Mouse (Mus musculus): ENCODE measurements around the gene Rab40c. TPM values are rescaled to one million over a fixed set of nuclear protein-coding genes. Genes with fewer than 3 reads are reported as not detected.

The Rab40c gene
- polyA plus RNA-seq, 1 experiment from 2014 or later = 23.4 TPM

DNA sequence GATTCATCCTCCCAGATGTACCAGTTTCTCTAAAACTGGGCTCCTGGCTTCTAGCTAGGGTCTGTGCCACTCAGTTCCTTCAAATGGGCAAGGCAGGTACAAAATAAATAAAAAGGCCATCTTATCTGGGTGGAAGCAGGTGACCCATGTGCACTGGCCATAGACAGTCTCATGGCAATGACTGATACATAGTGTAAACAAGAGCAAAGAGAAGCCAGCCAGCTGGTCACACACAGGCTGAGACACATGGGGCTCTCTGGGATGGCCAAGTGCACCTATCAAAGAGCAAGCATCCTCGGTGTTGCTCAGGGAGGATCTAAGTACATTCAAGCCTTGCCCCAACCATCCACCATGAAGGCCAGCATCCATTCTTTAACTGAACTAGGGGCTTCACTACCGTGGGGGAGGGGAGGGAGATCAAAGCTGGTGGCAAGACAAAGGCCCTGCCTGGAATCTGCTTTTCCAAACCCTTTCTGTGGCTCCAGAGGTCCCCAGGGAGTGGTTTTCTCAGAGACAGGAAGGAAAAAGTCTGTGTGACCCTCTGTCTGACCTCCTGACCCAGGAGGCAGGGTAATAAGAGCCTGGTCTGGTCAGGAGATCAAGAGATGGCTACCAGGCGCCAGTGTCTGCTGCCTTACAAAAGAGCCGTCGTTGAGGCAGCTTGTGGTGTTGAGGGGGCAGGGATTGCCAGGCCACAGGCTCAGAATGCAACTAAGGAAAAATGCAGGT lies 38.5 kb downstream of the Rab40c start:
- no peak overlapping the region for H3K4me2 ChIP-seq (ENCODE audit: low read depth, low read length)
- H3K27ac ChIP-seq (ENCODE audit: low read length) = no peak overlapping the region
- no peak overlapping the region for H3K4me3 ChIP-seq (ENCODE audit: low read length)
- peaks cover 9% of the 10 kb centered on the region for H3K4me1 ChIP-seq (replicated peaks; ENCODE audit: control insufficient read depth, insufficient read depth, low read length)
- peaks cover 12% of the 10 kb centered on the region; the same call in 1 of the 2 replicates for H3K36me3 ChIP-seq (ENCODE audit: control insufficient read depth, insufficient read depth, low read length)
- no peaks in the 10 kb centered on the region for H3K27me3 ChIP-seq (ENCODE audit: control insufficient read depth, insufficient read depth, low read depth, low read length)
- ATAC-seq (ENCODE audit: low read depth) = no peak
- H3K9ac ChIP-seq (ENCODE audit: low read length) = peak overlapping the region; percentile 4; the same call in 1 of the 2 replicates
- no peaks in the 10 kb centered on the region for H3K9me3 ChIP-seq (ENCODE audit: control insufficient read depth, low read length)
- 15% methylated on average over 5 of the region's 5 CpGs for WGBS

DNA sequence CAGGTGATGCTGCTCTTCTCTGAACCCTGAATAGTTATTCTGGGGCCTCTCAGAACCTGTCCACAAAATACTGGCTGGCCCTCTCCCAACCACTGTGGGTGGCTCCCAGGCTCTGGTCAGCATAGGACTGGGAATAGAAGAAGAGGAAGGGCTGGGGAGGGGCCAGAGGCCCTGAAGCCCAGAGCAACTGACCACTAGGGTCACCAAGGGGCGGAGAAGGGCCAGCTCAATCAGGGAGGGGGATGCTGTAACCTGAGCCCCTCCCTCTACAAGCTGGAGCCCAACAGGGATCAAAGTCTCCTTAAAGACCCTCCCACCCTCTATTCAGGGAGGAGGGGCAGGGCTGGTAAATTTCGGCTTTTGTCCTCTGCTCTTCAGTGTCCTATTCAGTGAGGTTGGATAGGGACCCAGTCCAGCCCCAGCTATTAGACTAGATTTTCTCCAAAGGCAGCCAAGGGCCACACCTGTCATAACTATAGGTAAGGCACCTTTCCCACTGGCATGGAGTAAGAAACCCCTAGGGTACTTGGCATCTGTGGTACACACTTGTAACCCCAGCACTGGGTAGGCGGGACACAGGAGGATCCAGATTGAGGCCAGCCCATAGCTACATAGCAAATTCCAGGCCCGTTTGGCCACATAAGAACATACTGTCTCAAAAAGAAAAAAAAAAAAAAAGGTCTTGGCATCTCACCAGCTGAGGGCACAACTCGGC lies 39.2 kb downstream of the Rab40c start, which contains the start of gene Wfikkn1:
Wfikkn1 (minus strand) TSS at position 663 of the 715 bp plus-strand sequence.
- WGBS = 36% methylated on average over 5 of the region's 5 CpGs
- Histone ChIP-seq H3K27ac (ENCODE audit: low read length) (no peak within 1 kb of the TSS), H3K27me3 (ENCODE audit: control insufficient read depth, insufficient read depth, low read depth, low read length) (no peaks in the 10 kb centered on the region), H3K4me3 (ENCODE audit: low read length) (no peak within 1 kb of the TSS), H3K9me3 (ENCODE audit: control insufficient read depth, low read length) (no peaks in the 10 kb centered on the region), H3K36me3 (ENCODE audit: control insufficient read depth, insufficient read depth, low read length) (peaks cover 12% of the 10 kb centered on the region; the same call in 1 of the 2 replicates), H3K9ac (ENCODE audit: low read length) (peak within 1 kb of the TSS; percentile 4; the same call in 1 of the 2 replicates), H3K4me1 (replicated peaks; ENCODE audit: control insufficient read depth, insufficient read depth, low read length) (peaks cover 12% of the 10 kb centered on the region), H3K4me2 (ENCODE audit: low read depth, low read length) (no peak within 1 kb of the TSS)
- ATAC-seq (ENCODE audit: low read depth) = no peak

DNA sequence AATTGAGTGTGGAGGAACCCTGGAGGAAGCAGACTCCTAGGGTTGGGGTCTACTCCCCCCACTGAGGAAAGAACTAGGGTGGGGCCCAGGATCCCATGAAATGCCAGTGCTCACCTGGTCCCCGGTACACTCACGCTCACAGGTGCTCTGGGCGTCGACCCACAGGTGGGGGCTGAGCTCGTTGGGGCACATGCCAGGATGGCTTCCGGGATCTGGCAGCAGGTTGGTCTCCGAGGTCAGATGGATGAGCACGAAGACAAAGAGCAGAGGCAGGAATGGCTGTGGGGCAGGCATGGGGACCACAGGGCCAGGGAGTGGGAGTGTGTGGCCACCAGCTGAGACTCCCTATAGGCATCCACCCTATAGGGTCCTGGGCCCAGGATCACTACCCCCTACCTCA lies 39.8 kb downstream of the Rab40c start:
- no peak for ATAC-seq (ENCODE audit: low read depth)
- no peak overlapping the region for H3K27ac ChIP-seq (ENCODE audit: low read length)
- H3K4me2 ChIP-seq (ENCODE audit: low read depth, low read length) = no peak overlapping the region
- H3K4me1 ChIP-seq (replicated peaks; ENCODE audit: control insufficient read depth, insufficient read depth, low read length) = peaks cover 12% of the 10 kb centered on the region
- H3K9ac ChIP-seq (ENCODE audit: low read length) = no peak overlapping the region
- no peak overlapping the region for H3K4me3 ChIP-seq (ENCODE audit: low read length)
- 77% methylated on average over 8 of the region's 8 CpGs for WGBS
- no peaks in the 10 kb centered on the region for H3K27me3 ChIP-seq (ENCODE audit: control insufficient read depth, insufficient read depth, low read depth, low read length)
- peaks cover 9% of the 10 kb centered on the region; the same call in 1 of the 2 replicates for H3K36me3 ChIP-seq (ENCODE audit: control insufficient read depth, insufficient read depth, low read length)
- no peaks in the 10 kb centered on the region for H3K9me3 ChIP-seq (ENCODE audit: control insufficient read depth, low read length)

DNA sequence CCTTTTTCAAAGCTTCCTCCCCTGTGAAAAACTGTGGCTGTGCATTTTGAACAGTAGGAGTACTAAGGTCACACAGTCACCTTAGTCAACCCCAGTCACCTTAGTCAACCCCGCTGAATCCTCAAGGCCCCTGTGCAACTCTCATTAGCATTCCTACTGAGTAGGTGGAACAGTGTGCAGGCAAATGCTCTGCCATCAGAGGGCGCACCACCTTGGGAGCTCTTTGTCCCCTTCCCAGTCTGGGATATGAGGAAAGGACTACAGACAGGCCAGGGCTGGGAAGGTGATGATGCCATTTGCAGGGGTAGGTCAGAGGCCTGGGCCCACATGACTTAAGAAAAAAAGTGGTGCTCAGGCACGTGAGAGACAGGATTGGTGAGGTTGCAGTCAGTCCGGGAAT lies 40.3 kb downstream of the Rab40c start:
- WGBS = 53% methylated on average over 4 of the region's 4 CpGs
- peaks cover 9% of the 10 kb centered on the region; the same call in 1 of the 2 replicates for H3K36me3 ChIP-seq (ENCODE audit: control insufficient read depth, insufficient read depth, low read length)
- no peak for ATAC-seq (ENCODE audit: low read depth)

DNA sequence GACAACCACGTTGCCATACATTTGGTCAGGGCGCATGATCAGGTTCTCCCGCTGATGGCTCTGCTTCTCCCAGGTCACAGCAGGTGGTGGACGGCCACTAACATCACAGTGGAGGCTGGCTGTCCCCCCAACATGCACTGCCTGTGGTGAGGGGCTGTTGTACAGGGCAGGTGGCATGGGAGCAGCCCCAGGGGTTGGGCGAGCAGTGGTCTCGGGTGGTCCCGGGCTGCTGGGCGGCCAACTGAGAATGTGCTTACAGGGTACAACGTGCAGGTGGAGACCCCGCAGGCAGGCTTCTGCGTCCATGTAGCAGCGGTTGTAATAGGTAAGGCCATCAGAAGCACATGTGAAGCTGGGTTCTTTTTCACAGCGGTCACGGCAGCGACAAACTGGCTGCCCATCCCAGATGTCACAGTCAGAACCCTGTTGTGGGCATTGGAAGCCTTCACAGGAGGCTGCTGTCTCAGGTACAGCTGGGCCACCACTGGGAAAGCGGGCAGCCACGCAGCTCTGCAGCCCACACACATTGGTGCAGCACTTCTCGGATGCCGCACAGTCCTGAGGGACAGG lies 40.8 kb downstream of the Rab40c start:
- Histone ChIP-seq H3K9ac (ENCODE audit: low read length) (no peak overlapping the region), H3K9me3 (ENCODE audit: control insufficient read depth, low read length) (no peaks in the 10 kb centered on the region), H3K4me1 (replicated peaks; ENCODE audit: control insufficient read depth, insufficient read depth, low read length) (peaks cover 19% of the 10 kb centered on the region), H3K27me3 (ENCODE audit: control insufficient read depth, insufficient read depth, low read depth, low read length) (no peaks in the 10 kb centered on the region), H3K4me2 (ENCODE audit: low read depth, low read length) (no peak overlapping the region), H3K27ac (ENCODE audit: low read length) (no peak overlapping the region), H3K36me3 (ENCODE audit: control insufficient read depth, insufficient read depth, low read length) (peaks cover 9% of the 10 kb centered on the region; the same call in 1 of the 2 replicates), H3K4me3 (ENCODE audit: low read length) (no peak overlapping the region)
- ATAC-seq (ENCODE audit: low read depth) = no peak
- WGBS = 92% methylated on average over 19 of the region's 19 CpGs

More for the DNA sequence above, 40.3 kb downstream of the Rab40c start:
- H3K4me3 ChIP-seq (ENCODE audit: low read length) = no peak overlapping the region
- H3K4me2 ChIP-seq (ENCODE audit: low read depth, low read length) = no peak overlapping the region
- H3K27me3 ChIP-seq (ENCODE audit: control insufficient read depth, insufficient read depth, low read depth, low read length) = no peaks in the 10 kb centered on the region
- H3K27ac ChIP-seq (ENCODE audit: low read length) = no peak overlapping the region
- H3K4me1 ChIP-seq (replicated peaks; ENCODE audit: control insufficient read depth, insufficient read depth, low read length) = peaks cover 14% of the 10 kb centered on the region
- no peaks in the 10 kb centered on the region for H3K9me3 ChIP-seq (ENCODE audit: control insufficient read depth, low read length)
- H3K9ac ChIP-seq (ENCODE audit: low read length) = no peak overlapping the region

DNA sequence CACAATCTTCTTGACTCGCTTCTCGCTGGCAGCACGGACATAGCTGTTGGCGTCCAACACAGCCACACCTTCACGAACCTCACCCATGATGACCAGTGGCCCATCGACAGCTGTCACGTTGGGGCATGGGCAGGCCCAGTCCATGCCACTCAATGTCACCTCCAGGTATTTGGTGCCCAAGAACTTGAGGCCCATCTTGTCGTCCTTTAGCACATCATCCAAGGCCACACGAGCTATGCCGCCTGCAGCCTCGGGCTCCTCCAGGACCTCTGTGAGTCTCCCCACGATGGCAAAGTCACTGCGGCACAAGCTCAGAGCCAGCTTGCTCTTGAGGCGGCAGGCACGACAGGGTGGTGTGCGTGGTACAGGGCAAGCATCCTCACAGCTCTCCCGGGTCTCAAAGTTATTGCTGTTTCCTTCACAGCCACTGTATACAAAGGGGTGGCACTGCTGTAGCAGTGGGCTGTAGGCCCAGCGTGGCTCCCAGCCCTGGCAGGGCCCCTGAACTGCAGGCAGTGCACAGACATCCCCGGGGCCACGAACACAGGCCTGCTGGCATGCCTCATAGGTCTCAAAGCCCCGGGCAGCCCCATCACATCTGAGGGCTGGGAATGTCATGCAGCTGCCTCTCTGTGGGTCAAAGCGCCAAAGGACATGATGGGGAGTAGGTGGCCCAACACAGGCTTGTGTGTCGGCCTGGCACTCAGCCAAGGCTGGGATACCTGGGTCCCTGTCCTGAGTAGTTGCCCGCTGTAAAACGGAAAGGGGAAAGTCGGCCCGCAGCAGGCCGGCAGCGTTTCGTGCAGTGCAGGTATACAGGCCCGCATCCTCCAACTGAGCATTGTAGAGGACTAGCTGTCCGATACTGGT lies 41.6 kb downstream of the Rab40c start:
- Histone ChIP-seq H3K27me3 (ENCODE audit: control insufficient read depth, insufficient read depth, low read depth, low read length) (no peaks in the 10 kb centered on the region), H3K4me2 (ENCODE audit: low read depth, low read length) (no peak overlapping the region), H3K36me3 (ENCODE audit: control insufficient read depth, insufficient read depth, low read length) (peaks cover 9% of the 10 kb centered on the region; the same call in 1 of the 2 replicates), H3K4me1 (replicated peaks; ENCODE audit: control insufficient read depth, insufficient read depth, low read length) (peaks cover 19% of the 10 kb centered on the region), H3K9me3 (ENCODE audit: control insufficient read depth, low read length) (no peaks in the 10 kb centered on the region), H3K9ac (ENCODE audit: low read length) (no peak overlapping the region), H3K4me3 (ENCODE audit: low read length) (no peak overlapping the region), H3K27ac (ENCODE audit: low read length) (no peak overlapping the region)
- WGBS = 92% methylated on average over 32 of the region's 32 CpGs
- ATAC-seq (ENCODE audit: low read depth) = no peak

DNA sequence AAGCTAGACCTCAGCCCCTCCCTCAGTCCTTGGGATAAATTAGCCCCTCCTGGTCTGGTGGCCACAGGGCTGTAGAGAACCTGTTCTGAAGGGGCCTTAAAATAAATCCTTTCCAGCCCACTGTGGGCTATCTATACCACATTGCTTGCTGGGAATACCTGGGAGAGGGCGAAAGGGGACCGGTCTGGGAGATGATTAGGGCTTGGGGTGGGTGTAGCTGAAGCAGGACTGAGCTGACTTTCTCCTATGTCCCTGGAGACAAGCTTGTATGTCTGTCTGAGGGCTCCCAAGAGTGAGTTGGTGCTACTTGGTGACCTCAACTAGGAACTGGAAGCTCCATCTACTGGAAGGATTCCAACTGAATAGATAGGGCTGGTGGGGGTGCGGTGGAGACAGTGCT lies 42.5 kb downstream of the Rab40c start:
- H3K9me3 ChIP-seq (ENCODE audit: control insufficient read depth, low read length) = no peaks in the 10 kb centered on the region
- no peak overlapping the region for H3K4me3 ChIP-seq (ENCODE audit: low read length)
- no peaks in the 10 kb centered on the region for H3K27me3 ChIP-seq (ENCODE audit: control insufficient read depth, insufficient read depth, low read depth, low read length)
- H3K4me2 ChIP-seq (ENCODE audit: low read depth, low read length) = no peak overlapping the region
- peaks cover 2% of the 10 kb centered on the region; the same call in 1 of the 2 replicates for H3K36me3 ChIP-seq (ENCODE audit: control insufficient read depth, insufficient read depth, low read length)
- no peak overlapping the region for H3K27ac ChIP-seq (ENCODE audit: low read length)
- peaks cover 19% of the 10 kb centered on the region for H3K4me1 ChIP-seq (replicated peaks; ENCODE audit: control insufficient read depth, insufficient read depth, low read length)
- no peak overlapping the region for H3K9ac ChIP-seq (ENCODE audit: low read length)
- 85% methylated on average over 3 of the region's 3 CpGs for WGBS
- ATAC-seq (ENCODE audit: low read depth) = no peak

DNA sequence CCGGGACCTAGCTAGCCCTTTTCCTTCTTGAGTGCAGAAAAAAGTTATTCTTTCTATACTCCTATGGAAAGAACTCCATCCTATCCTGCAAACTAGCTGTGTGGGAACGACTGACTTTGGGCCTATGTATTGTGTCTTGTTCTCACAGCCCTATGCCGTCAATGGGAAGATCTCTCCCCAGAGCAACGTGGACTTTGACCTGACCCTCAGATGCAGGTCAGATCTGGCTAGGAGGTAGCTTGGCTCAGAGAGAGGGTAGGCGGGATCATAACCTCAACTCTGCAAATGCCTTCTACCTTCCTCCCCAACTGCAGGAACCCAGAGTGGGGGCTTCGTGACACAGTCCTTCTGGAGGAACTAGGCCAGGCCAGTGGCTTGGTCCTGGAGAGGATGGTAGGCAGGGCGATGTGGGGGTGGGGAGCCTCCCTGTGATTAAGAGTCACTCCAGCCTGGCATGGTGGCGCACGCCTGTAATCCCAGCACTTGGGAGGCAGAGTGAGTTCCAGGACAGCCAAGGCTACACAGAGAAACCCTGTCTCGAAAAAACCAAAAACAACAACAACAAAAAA lies 43.1 kb downstream of the Rab40c start:
- H3K27ac ChIP-seq (ENCODE audit: low read length) = no peak overlapping the region
- H3K27me3 ChIP-seq (ENCODE audit: control insufficient read depth, insufficient read depth, low read depth, low read length) = no peaks in the 10 kb centered on the region
- WGBS = 56% methylated on average over 10 of the region's 10 CpGs
- H3K4me1 ChIP-seq (replicated peaks; ENCODE audit: control insufficient read depth, insufficient read depth, low read length) = peaks cover 19% of the 10 kb centered on the region
- peaks cover 2% of the 10 kb centered on the region; the same call in 1 of the 2 replicates for H3K36me3 ChIP-seq (ENCODE audit: control insufficient read depth, insufficient read depth, low read length)
- H3K9me3 ChIP-seq (ENCODE audit: control insufficient read depth, low read length) = no peaks in the 10 kb centered on the region
- peak overlapping the region; percentile 91 for H3K4me2 ChIP-seq (ENCODE audit: low read depth, low read length)
- no peak for ATAC-seq (ENCODE audit: low read depth)
- H3K4me3 ChIP-seq (ENCODE audit: low read length) = peak overlapping the region; percentile 87
- H3K9ac ChIP-seq (ENCODE audit: low read length) = peak overlapping the region; percentile 85

All from lung, embryonic 16.5 days (tissue).